Mouse (Mus musculus): Measurements from ENCODE around the gene Hs6st1.

- no peak for TF ChIP-seq EP300 (IDR thresholded peaks at IDR 0.05; ENCODE audit: insufficient read depth, low read depth, low read length)
- TF ChIP-seq CTCF (IDR thresholded peaks at IDR 0.05; ENCODE audit: low read depth, low read length): no peak
Measured at GRCm38 (mm10) chr1:36112665-36113064, 44.5 kb downstream of the Hs6st1 start.

Measured in ES-Bruce4 (cell line).